Mouse (Mus musculus) hindbrain, embryonic 16.5 days (tissue): ENCODE measurements around the gene Dppa5a. TPM values are rescaled to one million over a fixed set of nuclear protein-coding genes. Genes with fewer than 3 reads are reported as not detected.

Experiments used
- ATAC-seq: fragments of 200-750 bp; cut with Nextera tagmentation; 2 replicates; pipeline ENCODE4 v1.8.0; 2017; ENCODE audit warnings: moderate TSS enrichment, moderate library complexity
- H3K27ac ChIP-seq: fragments of 300-500 bp; sonication (generic); 2 replicates; pipeline ENCODE4 v1.5.1; 2014; ENCODE audit warnings: low read depth, mild to moderate bottlenecking, control low read depth, low read length, moderate library complexity
- H3K27me3 ChIP-seq: fragments of 300-500 bp; sonication (generic); replicated peaks from 2 replicates; pipeline ENCODE4 v1.6.1; 2014; ENCODE audit warnings: low read length; ENCODE audit not compliant: control insufficient read depth, insufficient read depth
- H3K36me3 ChIP-seq: fragments of 300-500 bp; sonication (generic); 2 replicates; pipeline ENCODE4 v1.6.1; 2014; ENCODE audit warnings: mild to moderate bottlenecking, low read length, moderate library complexity, mixed read lengths; ENCODE audit not compliant: control insufficient read depth, insufficient read depth
- H3K4me1 ChIP-seq: fragments of 300-500 bp; sonication (generic); 2 replicates; pipeline ENCODE4 v1.6.1; 2014; ENCODE audit warnings: low read depth, low read length; ENCODE audit not compliant: control insufficient read depth, insufficient read depth
- H3K4me2 ChIP-seq: fragments of 300-500 bp; sonication (generic); 2 replicates; pipeline ENCODE4 v1.6.1; 2014; ENCODE audit warnings: mild to moderate bottlenecking, low read length, control low read depth, moderate library complexity
- H3K4me3 ChIP-seq: fragments of 300-500 bp; sonication (generic); 2 replicates; pipeline ENCODE4 v1.5.1; 2014; ENCODE audit warnings: mild to moderate bottlenecking, low read length, control low read depth, moderate library complexity
- H3K9ac ChIP-seq: fragments of 300-500 bp; sonication (generic); 2 replicates; pipeline ENCODE4 v1.6.1; 2014; ENCODE audit warnings: low read depth, mild to moderate bottlenecking, control low read depth, low read length, moderate library complexity
- H3K9me3 ChIP-seq: fragments of 300-500 bp; sonication (generic); 2 replicates; pipeline ENCODE4 v1.6.1; 2014; ENCODE audit warnings: mild to moderate bottlenecking, low read length, moderate library complexity; ENCODE audit not compliant: control insufficient read depth
- WGBS: fragments of 180-500 bp; shearing (Covaris S2); extraction: QIAGEN DNeasy Blood & Tissue Kit; methylation state at CpG from one replicate; pipeline ENCODE4 v1.1.7; 2014; 5-methylcytosine and 5-hydroxymethylcytosine counted together
- polyA plus RNA-seq: library from polyadenylated mRNA; unstranded; fragments of >200 nt; fragmentation: Nextera tagmentation; extraction: Ambion mirVana; gene quantifications from 2 replicates; pipeline ENCODE4 v1.2.1, GENCODE M21; 2015

Dppa5a gene
- polyA plus RNA-seq, 1 experiment from 2014 or later = 6.4 TPM

DNA sequence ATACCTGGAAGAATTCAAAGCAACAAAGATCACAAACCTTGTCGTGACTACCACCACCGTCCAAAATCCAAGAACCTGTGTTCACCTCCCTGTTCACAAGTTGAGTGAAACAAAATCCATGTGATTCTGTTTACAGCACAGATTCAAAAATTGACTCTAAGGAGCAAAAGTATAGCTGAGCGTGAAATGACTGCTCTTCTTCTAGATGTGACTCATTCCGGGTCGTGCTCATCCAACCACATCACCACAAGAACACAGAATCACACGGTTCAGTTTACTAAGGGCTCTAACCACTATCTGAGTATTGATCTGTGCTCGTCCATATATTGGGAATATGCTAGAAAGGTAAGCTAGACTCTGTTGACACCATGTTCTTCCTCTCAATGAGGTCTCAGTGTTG, 19.0 kb upstream of the Dppa5a start:
- Histone ChIP-seq H3K9me3 (no peaks in the 10 kb centered on the region), H3K36me3 (no peaks in the 10 kb centered on the region), H3K27me3 (no peaks in the 10 kb centered on the region), H3K4me2 (no peak overlapping the region), H3K4me3 (no peak overlapping the region), H3K27ac (no peak overlapping the region), H3K9ac (no peak overlapping the region), H3K4me1 (no peaks in the 10 kb centered on the region)
- no peak for ATAC-seq
- WGBS = 92% methylated on average over 7 of the region's 7 CpGs

DNA sequence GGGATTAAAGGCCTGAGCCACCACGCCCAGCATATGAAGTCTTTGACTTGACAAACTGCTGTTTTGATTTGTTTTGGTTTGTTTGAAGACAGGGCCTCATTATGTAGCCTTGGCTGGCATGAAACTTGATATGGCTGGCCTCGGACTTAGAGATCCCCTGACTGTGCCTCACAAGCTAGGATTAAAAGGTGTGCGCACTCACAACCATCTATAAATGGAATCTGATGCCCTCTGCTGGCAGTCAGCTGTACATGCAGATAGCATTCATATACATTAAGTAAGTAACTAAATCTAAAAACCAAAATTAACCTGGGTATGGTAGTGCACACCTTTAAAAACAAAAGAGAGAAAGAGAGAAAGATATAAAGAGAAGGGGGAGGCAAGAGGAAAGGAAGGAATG, 17.9 kb upstream of the Dppa5a start:
- no peaks in the 10 kb centered on the region for H3K27me3 ChIP-seq
- H3K4me3 ChIP-seq = no peak overlapping the region
- no peak overlapping the region for H3K4me2 ChIP-seq
- WGBS = 58% methylated on average over 3 of the region's 3 CpGs
- no peaks in the 10 kb centered on the region for H3K4me1 ChIP-seq
- H3K27ac ChIP-seq = no peak overlapping the region
- no peak overlapping the region for H3K9ac ChIP-seq
- no peak for ATAC-seq
- H3K9me3 ChIP-seq = no peaks in the 10 kb centered on the region
- H3K36me3 ChIP-seq = no peaks in the 10 kb centered on the region

GRCm38 (mm10) chr9:78378113-78378785, 10.3 kb upstream of the Dppa5a start, which contains the start of gene Ooep:
Ooep (minus strand) TSS chr9:78378725.
- 3% methylated on average over 22 of the region's 23 CpGs for WGBS
- H3K27ac ChIP-seq = peak within 1 kb of the TSS; percentile 26; the same call in 1 of the 2 replicates
- H3K9me3 ChIP-seq = no peaks in the 10 kb centered on the region
- H3K36me3 ChIP-seq = no peaks in the 10 kb centered on the region
- H3K4me1 ChIP-seq = peaks cover 8% of the 10 kb centered on the region
- no peaks in the 10 kb centered on the region for H3K27me3 ChIP-seq
- peak within 1 kb of the TSS; percentile 40 for H3K4me3 ChIP-seq
- peak; percentile 96 for ATAC-seq
- H3K4me2 ChIP-seq = peak within 1 kb of the TSS; percentile 56
- peak within 1 kb of the TSS; percentile 60 for H3K9ac ChIP-seq

DNA sequence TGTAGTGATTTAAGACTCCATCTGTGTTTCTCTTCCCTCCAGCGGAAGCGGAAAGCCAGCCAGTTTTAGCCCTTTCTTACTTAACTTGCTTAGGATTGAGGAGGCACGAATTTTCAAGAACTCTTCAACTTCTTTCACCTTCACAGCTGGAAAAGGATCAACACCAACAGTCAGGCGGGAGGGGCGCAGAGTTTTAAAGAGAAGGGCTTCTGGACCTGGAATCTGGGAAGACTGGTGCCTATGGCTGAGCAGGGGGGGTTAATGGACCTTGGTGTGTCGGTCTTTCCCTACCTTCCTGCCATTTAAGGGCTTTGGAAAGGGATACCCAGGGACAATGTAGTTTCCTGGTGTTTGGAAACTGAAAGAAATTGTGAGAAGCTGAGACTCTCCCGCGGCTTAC, 9.6 kb upstream of the Dppa5a start:
- peak overlapping the region; percentile 60; the same call in 1 of the 2 replicates for H3K9ac ChIP-seq
- WGBS = 36% methylated on average over 8 of the region's 8 CpGs
- no peak for ATAC-seq
- no peak overlapping the region for H3K27ac ChIP-seq
- H3K4me2 ChIP-seq = peak overlapping the region; percentile 56
- peaks cover 8% of the 10 kb centered on the region for H3K4me1 ChIP-seq
- H3K9me3 ChIP-seq = no peaks in the 10 kb centered on the region
- H3K36me3 ChIP-seq = no peaks in the 10 kb centered on the region
- H3K4me3 ChIP-seq = peak overlapping the region; percentile 40
- no peaks in the 10 kb centered on the region for H3K27me3 ChIP-seq

GRCm38 (mm10) chr9:78375486-78375885, 7.5 kb upstream of the Dppa5a start:
- Histone ChIP-seq H3K9me3 (no peaks in the 10 kb centered on the region), H3K4me1 (peaks cover 8% of the 10 kb centered on the region), H3K4me2 (no peak overlapping the region), H3K9ac (no peak overlapping the region), H3K36me3 (no peaks in the 10 kb centered on the region), H3K27me3 (no peaks in the 10 kb centered on the region), H3K4me3 (no peak overlapping the region), H3K27ac (no peak overlapping the region)
- WGBS = 81% methylated on average over 4 of the region's 4 CpGs
- no peak for ATAC-seq

DNA sequence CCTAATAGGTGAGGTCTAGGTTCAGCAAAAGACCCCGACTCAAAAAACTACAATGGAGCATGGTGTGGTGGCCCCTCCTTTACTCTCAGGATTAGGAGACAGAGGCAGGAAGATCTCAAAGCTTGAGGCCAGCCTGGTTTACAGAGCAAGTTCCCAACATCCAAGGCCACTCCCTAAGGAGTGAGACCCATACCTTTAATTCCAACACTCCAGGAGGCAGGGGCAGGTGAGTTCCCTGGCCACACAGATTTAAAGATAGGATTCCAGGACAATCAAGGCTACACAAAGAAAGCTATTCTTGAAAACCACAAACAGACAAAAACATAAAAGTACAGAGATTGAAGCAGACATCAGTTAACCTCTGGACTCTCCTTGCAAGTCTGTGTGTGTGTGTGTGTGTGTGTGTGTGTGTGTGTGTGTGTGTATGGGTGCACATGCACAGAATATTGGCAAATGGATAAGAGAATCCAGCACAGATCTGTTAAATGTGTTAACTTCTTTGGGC, 7.0 kb upstream of the Dppa5a start:
- Histone ChIP-seq H3K4me2 (no peak overlapping the region), H3K36me3 (no peaks in the 10 kb centered on the region), H3K4me3 (no peak overlapping the region), H3K9ac (no peak overlapping the region), H3K4me1 (peaks cover 8% of the 10 kb centered on the region), H3K27me3 (no peaks in the 10 kb centered on the region), H3K27ac (no peak overlapping the region), H3K9me3 (no peaks in the 10 kb centered on the region)
- ATAC-seq = no peak
- WGBS = 71% methylated on average over 1 of the region's 1 CpGs

- no peak overlapping the region for H3K9ac ChIP-seq
- no peaks in the 10 kb centered on the region for H3K36me3 ChIP-seq
- peaks cover 8% of the 10 kb centered on the region for H3K4me1 ChIP-seq
- H3K27me3 ChIP-seq = no peaks in the 10 kb centered on the region
- no peak for ATAC-seq
- 66% methylated on average over 5 of the region's 5 CpGs for WGBS
- H3K9me3 ChIP-seq = no peaks in the 10 kb centered on the region
- H3K27ac ChIP-seq = no peak overlapping the region
- no peak overlapping the region for H3K4me2 ChIP-seq
- H3K4me3 ChIP-seq = no peak overlapping the region
These were observed 6.4 kb upstream of the Dppa5a start for GRCm38 (mm10) chr9:78374397-78374796.

GRCm38 (mm10) chr9:78372827-78373504, 5.0 kb upstream of the Dppa5a start:
- Histone ChIP-seq H3K9me3 (no peaks in the 10 kb centered on the region), H3K27me3 (no peaks in the 10 kb centered on the region), H3K36me3 (no peaks in the 10 kb centered on the region), H3K27ac (no peak overlapping the region), H3K4me1 (peaks cover 5% of the 10 kb centered on the region), H3K4me2 (no peak overlapping the region), H3K4me3 (no peak overlapping the region), H3K9ac (no peak overlapping the region)
- no peak for ATAC-seq
- WGBS = 81% methylated on average over 10 of the region's 10 CpGs

- Histone ChIP-seq H3K27ac (no peak overlapping the region), H3K36me3 (no peaks in the 10 kb centered on the region), H3K9me3 (no peaks in the 10 kb centered on the region), H3K4me2 (no peak overlapping the region), H3K9ac (no peak overlapping the region), H3K27me3 (no peaks in the 10 kb centered on the region), H3K4me1 (no peaks in the 10 kb centered on the region), H3K4me3 (no peak overlapping the region)
- 90% methylated on average over 3 of the region's 3 CpGs for WGBS
- no peak for ATAC-seq
These were observed 3.5 kb upstream of the Dppa5a start for GRCm38 (mm10) chr9:78371441-78371840.
